Mouse (Mus musculus): ENCODE results near the gene Serpinb9b.

GRCm38 (mm10) chr13:33063048-33063447 is 35.8 kb downstream of the Serpinb9b start:
- no peak for TF ChIP-seq CTCF (IDR thresholded peaks at IDR 0.05; ENCODE audit: low read depth, low read length)
- no peak for TF ChIP-seq GATA1 (IDR thresholded peaks at IDR 0.05; ENCODE audit: borderline replicate concordance, low read length)
- no peak for TF ChIP-seq TAL1 (conservative IDR thresholded peaks at IDR 0.05; ENCODE audit: low read depth, low read length)
- TF ChIP-seq POLR2AphosphoS5 (IDR thresholded peaks at IDR 0.05; ENCODE audit: insufficient replicate concordance, low read depth, low read length): no peak
